Mouse (Mus musculus) embryonic fibroblast, embryonic 13.5 days (primary cell): ENCODE results near the gene Raver2. TPM values are rescaled to one million over a fixed set of nuclear protein-coding genes. Genes with fewer than 3 reads are reported as not detected.

Source experiments
- H3K27ac ChIP-seq: 2 replicates; pipeline ENCODE4 v1.5.1; 2012; ENCODE audit warnings: low read length, control low read depth, inconsistent platforms; ENCODE audit not compliant: insufficient read depth
- H3K4me1 ChIP-seq: 2 replicates; pipeline ENCODE4 v1.6.1; 2011; ENCODE audit warnings: low read length; ENCODE audit not compliant: control insufficient read depth, insufficient read depth
- H3K4me3 ChIP-seq: 2 replicates; pipeline ENCODE4 v1.5.1; 2011; ENCODE audit warnings: mild to moderate bottlenecking, control low read depth, low read length; ENCODE audit not compliant: insufficient read depth
- CTCF ChIP-seq: IDR thresholded peaks from 2 replicates; pipeline ENCODE4 v1.5.1; 2011; ENCODE audit warnings: mild to moderate bottlenecking, control low read depth, low read length, moderate library complexity, borderline replicate concordance; ENCODE audit not compliant: insufficient read depth
- POLR2A ChIP-seq: IDR thresholded peaks from 2 replicates; pipeline ENCODE4 v1.6.1; 2011; ENCODE audit warnings: low read depth, mild to moderate bottlenecking, control low read depth, low read length, moderate library complexity
- polyA plus RNA-seq: library from polyadenylated mRNA; stranded (reverse); fragments of >200 nt; gene quantifications from 2 replicates; pipeline ENCODE4 v1.2.4, GENCODE M21; 2011; ENCODE audit warnings: low read depth; ENCODE audit not compliant: missing spikeins, insufficient read length

Gene Raver2
- polyA plus RNA-seq, 1 experiment = 3.8 TPM

GRCm38 (mm10) chr4:101046576-101046975 lies 22.2 kb upstream of the Raver2 start:
- no peak overlapping the region for H3K27ac ChIP-seq
- H3K4me3 ChIP-seq = no peak overlapping the region
- TF ChIP-seq CTCF = no peak
- no peak for TF ChIP-seq POLR2A

GRCm38 (mm10) chr4:101062146-101062545 lies 6.6 kb upstream of the Raver2 start:
- no peaks in the 10 kb centered on the region for H3K4me1 ChIP-seq
- no peak overlapping the region for H3K4me3 ChIP-seq
- H3K27ac ChIP-seq = no peak overlapping the region
- TF ChIP-seq POLR2A (no peak), CTCF (no peak)

More at GRCm38 (mm10) chr4:101046576-101046975, 22.2 kb upstream of the Raver2 start:
- no peaks in the 10 kb centered on the region for H3K4me1 ChIP-seq

GRCm38 (mm10) chr4:101066401-101066800 lies 2.4 kb upstream of the Raver2 start:
- TF ChIP-seq POLR2A (no peak), CTCF (no peak)
- H3K27ac ChIP-seq = no peak overlapping the region
- H3K4me1 ChIP-seq = no peaks in the 10 kb centered on the region
- H3K4me3 ChIP-seq = no peak overlapping the region

GRCm38 (mm10) chr4:101069154-101069971 lies 580 bp downstream of the Raver2 start:
- H3K4me3 ChIP-seq = peak overlapping the region; percentile 47

GRCm38 (mm10) chr4:101071570-101071969 lies 2.8 kb downstream of the Raver2 start:
- TF ChIP-seq POLR2A (no peak), CTCF (no peak)
- H3K4me3 ChIP-seq = no peak overlapping the region
- no peaks in the 10 kb centered on the region for H3K4me1 ChIP-seq
- H3K27ac ChIP-seq = no peak overlapping the region

More at GRCm38 (mm10) chr4:101069154-101069971, 580 bp downstream of the Raver2 start:
- H3K27ac ChIP-seq = no peak overlapping the region
- no peaks in the 10 kb centered on the region for H3K4me1 ChIP-seq
- TF ChIP-seq POLR2A (no peak), CTCF (no peak)

- no peak for TF ChIP-seq POLR2A
- no peak for TF ChIP-seq CTCF
- H3K4me3 ChIP-seq = no peak overlapping the region
- H3K4me1 ChIP-seq = no peaks in the 10 kb centered on the region
- no peak overlapping the region for H3K27ac ChIP-seq
These were observed 7.6 kb downstream of the Raver2 start for GRCm38 (mm10) chr4:101076425-101076824.

GRCm38 (mm10) chr4:101080016-101080415 lies 11.2 kb downstream of the Raver2 start:
- Histone ChIP-seq H3K4me3 (no peak overlapping the region), H3K27ac (no peak overlapping the region), H3K4me1 (no peaks in the 10 kb centered on the region)
- TF ChIP-seq POLR2A (no peak), CTCF (no peak)

- no peak overlapping the region for H3K27ac ChIP-seq
- TF ChIP-seq POLR2A (no peak), CTCF (no peak)
- no peak overlapping the region for H3K4me3 ChIP-seq
- no peaks in the 10 kb centered on the region for H3K4me1 ChIP-seq
These were observed 13.5 kb downstream of the Raver2 start for GRCm38 (mm10) chr4:101082176-101082888.

- Histone ChIP-seq H3K27ac (no peak overlapping the region), H3K4me1 (no peaks in the 10 kb centered on the region), H3K4me3 (no peak overlapping the region)
- no peak for TF ChIP-seq CTCF
- no peak for TF ChIP-seq POLR2A
These were observed 16.1 kb downstream of the Raver2 start for GRCm38 (mm10) chr4:101084863-101085262.

GRCm38 (mm10) chr4:101086040-101086439 lies 17.3 kb downstream of the Raver2 start:
- Histone ChIP-seq H3K4me3 (no peak overlapping the region), H3K27ac (no peak overlapping the region), H3K4me1 (no peaks in the 10 kb centered on the region)
- TF ChIP-seq POLR2A (no peak), CTCF (no peak)
